Mouse (Mus musculus): Measurements from ENCODE around the gene Mup2. TPM values are rescaled to one million over a fixed set of nuclear protein-coding genes. Genes with fewer than 3 reads are reported as not detected.
"Not testable (repeated sequence)": the region's sequence is repeated elsewhere in the genome, so short reads cannot be mapped to it uniquely, and the experiment has no call there.

Gene Mup2
- total RNA-seq (2014; rRNA removed): not detected in 2 replicates
- not detected in 2 replicates for polyA plus RNA-seq (2015; fragmentation: Nextera tagmentation; extraction: Ambion mirVana)

- ATAC-seq; H3K9me3 ChIP-seq (ENCODE audit: low read length); H3K27ac ChIP-seq (ENCODE audit: low read depth, low read length); DNase-seq; H3K4me2 ChIP-seq (ENCODE audit: low read depth); H3K4me3 ChIP-seq (ENCODE audit: low read depth, low read length); H3K27me3 ChIP-seq (ENCODE audit: insufficient read depth, low read length); H3K36me3 ChIP-seq (ENCODE audit: insufficient read depth); H3K9ac ChIP-seq; H3K4me1 ChIP-seq (ENCODE audit: insufficient read depth): not testable (repeated sequence)
Observed at GRCm38 (mm10) chr4:60154189-60154588, at the start of gene Mup2. Gene Mup2 (minus strand): TSS chr4:60154289.

Other genes starting within 250 kb of the Mup2 start
- gene Slc46a2, start 239.2 kb downstream of the Mup2 start, total RNA-seq (2014; rRNA removed): not detected in 2 replicates
- gene Slc46a2, start 239.2 kb downstream of the Mup2 start, polyA plus RNA-seq (2015; fragmentation: Nextera tagmentation; extraction: Ambion mirVana): 0.05 and 0.12 TPM in 2 replicates
- not detected in 2 replicates for gene Mup4, start 193.6 kb downstream of the Mup2 start, total RNA-seq (2014; rRNA removed)
- not detected in 2 replicates for gene Mup4, start 193.6 kb downstream of the Mup2 start, polyA plus RNA-seq (2015; fragmentation: Nextera tagmentation; extraction: Ambion mirVana)
- not detected in 2 replicates for gene Mup6, start 190.0 kb downstream of the Mup2 start, total RNA-seq (2014; rRNA removed)
- gene Mup6, start 190.0 kb downstream of the Mup2 start, polyA plus RNA-seq (2015; fragmentation: Nextera tagmentation; extraction: Ambion mirVana): not detected in 2 replicates
- gene Mup7, start 83.8 kb downstream of the Mup2 start, total RNA-seq (2014; rRNA removed): not detected in 2 replicates
- not detected in 2 replicates for gene Mup7, start 83.8 kb downstream of the Mup2 start, polyA plus RNA-seq (2015; fragmentation: Nextera tagmentation; extraction: Ambion mirVana)
- gene Mup8, start 68.3 kb upstream of the Mup2 start, total RNA-seq (2014; rRNA removed): not detected in 2 replicates
- gene Mup8, start 68.3 kb upstream of the Mup2 start, polyA plus RNA-seq (2015; fragmentation: Nextera tagmentation; extraction: Ambion mirVana): not detected in 2 replicates

Data from forebrain, postnatal 0 days (tissue).